Mouse (Mus musculus) kidney, adult 18-20 months (tissue): ENCODE data around the gene Arfgap3.
"Not testable (repeated sequence)": the region's sequence is repeated elsewhere in the genome, so short reads cannot be mapped to it uniquely, and the experiment has no call there.

ENCODE experiments used
- DNase-seq: peaks from one replicate; pipeline ENCODE4 v3.0.0; 2021

Gene Arfgap3

GRCm38 (mm10) chr15:83344956-83345355 is 5.1 kb downstream of the Arfgap3 start:
- peak; percentile 22 for DNase-seq

GRCm38 (mm10) chr15:83344157-83344556 is 5.9 kb downstream of the Arfgap3 start:
- peak; percentile 23 for DNase-seq

GRCm38 (mm10) chr15:83338908-83339307 is 11.1 kb downstream of the Arfgap3 start:
- no peak for DNase-seq

DNA sequence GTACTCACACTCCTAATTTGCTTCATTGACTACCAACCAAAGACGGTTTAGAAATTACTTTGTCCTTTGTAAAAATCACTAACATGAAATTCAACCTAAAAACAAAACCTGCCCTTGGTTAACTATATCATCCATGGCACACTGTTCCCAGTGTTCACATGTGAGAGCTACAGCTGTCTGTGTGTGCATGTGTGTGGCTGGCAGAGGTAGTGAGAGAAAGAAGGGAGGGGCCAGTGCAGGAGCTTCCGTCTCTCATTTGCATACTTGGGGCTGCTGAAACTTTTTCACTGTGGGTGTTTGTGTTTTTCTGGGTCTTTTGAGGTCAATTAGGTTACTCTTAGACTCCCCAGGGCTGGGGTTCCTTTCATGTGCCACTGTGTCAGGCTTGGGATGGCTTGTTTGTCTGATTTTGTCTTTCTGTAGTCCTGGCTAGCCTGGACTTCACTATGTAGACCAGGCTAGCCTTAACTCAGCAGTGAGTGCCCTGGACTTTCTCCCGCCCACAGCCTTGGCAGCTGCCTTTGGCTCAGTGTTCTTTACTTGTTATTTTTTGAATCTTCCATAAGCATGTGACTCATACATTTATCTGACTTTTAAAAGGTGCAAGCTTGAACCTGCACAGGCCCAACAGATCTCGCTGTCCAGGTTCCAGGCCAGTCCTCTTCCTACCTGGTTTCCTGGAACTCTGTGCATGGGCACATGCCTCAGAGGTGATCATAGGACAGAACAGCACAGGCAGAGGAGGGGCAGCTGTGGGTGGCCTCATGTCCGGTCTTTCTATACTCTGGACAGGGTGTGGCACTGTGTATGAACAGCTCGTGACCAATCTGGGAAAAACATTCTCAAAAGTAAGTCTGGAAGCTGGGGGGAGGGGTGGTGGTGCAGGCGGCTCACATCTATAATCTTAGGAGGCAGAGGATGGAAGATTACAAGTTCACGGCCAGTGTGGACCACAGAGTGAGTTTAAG is 11.9 kb downstream of the Arfgap3 start:
- DNase-seq = peak; percentile 22

DNA sequence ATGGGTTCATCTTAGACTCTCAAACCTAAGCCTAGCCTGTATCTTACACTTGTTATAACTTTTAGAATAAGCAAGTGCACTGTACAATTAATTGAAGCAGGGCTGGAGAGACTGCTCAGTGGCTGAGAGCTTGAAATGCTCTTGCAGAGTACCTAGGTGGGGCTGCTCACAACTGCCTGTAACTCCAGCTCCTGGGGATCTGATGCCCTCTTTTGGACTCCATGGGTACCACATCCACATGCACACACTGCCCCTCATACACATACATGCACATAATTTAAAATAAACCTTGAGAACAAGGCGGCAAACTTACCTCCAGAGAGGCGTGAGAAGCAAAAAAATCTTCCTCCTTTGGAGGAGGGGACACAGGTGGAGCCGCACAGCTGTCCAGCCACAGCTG is 17.7 kb downstream of the Arfgap3 start:
- DNase-seq = no peak

- no peak for DNase-seq
Measured at GRCm38 (mm10) chr15:83328952-83329351, 21.1 kb downstream of the Arfgap3 start.

DNA sequence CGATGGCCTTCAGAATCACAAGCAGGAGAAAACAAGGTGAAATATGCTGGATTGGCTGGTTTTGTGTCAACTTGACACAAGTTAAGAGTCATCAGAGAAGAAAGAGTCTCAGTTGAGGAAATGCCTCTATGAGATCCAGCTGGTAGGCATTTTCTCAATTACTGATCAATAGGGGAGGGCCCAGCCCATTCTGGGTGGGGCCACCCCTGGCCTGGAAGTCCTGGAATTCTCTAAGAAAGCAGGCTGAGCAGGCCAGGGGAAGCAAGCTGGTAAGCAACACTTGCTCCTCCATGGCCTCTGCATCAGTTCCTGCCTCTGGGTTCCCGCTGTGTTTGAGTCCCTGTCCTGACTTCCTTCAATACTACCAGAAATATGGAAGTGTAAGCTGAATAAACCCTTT is 27.0 kb downstream of the Arfgap3 start:
- DNase-seq = no peak

DNA sequence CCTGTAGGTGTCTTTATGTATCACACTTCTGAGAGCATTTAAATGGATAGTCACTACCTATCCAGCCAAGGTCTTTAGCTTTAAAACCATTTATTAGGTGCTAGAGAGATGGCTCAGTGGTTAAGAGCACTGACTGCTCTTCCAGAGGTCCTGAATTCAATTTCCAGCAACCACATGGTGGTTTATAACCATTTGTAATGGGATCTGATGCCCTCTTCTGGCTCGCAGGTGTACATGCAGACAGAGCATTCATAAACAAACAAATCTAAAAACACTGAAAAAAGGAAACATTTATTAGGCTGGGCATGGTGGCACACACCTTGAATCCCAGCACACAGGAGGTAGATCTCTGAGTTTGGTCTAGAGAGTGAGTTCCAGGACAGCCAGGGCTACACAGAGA is 35.1 kb downstream of the Arfgap3 start:
- DNase-seq = no peak

- no peak for DNase-seq
Measured at GRCm38 (mm10) chr15:83309878-83310277, 40.2 kb downstream of the Arfgap3 start.

DNA sequence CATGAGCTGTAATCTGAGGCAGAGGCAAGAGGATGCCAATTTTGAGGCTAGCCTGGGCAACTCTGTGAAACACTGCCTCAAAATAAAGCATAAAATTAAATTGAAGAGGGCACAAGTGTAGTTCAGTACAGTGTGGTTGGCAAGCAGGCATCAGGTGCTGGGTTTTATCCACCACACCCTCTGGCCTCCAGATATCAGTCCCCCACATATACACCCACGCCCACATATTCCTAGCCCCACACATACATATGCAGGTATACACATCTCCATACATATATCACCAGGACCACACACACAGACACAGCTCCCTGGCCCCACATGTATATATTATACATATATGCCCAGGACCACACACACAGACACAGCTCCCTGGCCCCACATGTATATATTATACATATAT is 41.3 kb downstream of the Arfgap3 start:
- not testable (repeated sequence) for DNase-seq

DNA sequence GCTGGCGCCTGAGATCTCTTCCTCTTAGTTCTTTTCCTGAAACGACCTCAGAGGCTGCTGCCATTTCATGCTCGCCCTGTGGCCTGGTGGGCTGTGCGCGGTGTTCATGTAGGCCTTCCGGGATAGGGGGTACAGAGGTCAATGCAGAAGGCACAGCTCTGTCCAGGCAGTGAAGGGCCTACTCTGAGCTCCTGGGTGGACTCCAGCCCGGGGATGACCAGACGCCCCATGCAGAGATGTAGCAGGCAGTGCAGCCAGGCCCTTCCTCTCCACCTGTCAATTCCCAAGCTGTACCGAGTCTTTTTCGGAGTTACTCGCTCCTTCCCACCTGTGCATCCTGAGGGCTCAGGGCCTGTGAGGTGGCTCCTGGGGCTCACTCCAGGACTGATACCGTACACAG is 43.9 kb downstream of the Arfgap3 start:
- no peak for DNase-seq

GRCm38 (mm10) chr15:83305192-83305921 is 44.7 kb downstream of the Arfgap3 start:
- peak; percentile 77 for DNase-seq

DNA sequence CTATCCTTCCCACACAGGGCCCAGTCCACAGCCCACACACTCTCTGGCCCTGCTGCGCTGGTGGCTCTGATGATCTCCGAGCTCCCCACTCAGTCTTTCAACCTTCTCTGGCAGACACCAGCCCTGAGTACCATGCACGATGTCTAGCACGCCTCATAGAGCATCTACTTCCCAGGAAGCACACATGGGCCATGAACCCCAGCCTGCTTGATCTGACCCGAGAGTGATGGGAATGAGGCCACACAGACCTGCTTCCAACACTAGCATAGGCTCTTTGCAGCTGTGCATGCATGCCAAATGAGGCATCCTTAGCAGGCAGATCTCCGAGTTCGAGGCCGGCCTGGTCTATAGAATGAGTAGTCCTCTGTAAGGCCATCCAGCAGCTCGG is 45.2 kb downstream of the Arfgap3 start:
- no peak for DNase-seq

GRCm38 (mm10) chr15:83303656-83304484 is 46.2 kb downstream of the Arfgap3 start:
- DNase-seq = peak; percentile 69

GRCm38 (mm10) chr15:83299916-83300582 is 50.0 kb downstream of the Arfgap3 start:
- peak; percentile 36 for DNase-seq

- DNase-seq = no peak
Measured at GRCm38 (mm10) chr15:83299450-83299849, 50.6 kb downstream of the Arfgap3 start.

DNA sequence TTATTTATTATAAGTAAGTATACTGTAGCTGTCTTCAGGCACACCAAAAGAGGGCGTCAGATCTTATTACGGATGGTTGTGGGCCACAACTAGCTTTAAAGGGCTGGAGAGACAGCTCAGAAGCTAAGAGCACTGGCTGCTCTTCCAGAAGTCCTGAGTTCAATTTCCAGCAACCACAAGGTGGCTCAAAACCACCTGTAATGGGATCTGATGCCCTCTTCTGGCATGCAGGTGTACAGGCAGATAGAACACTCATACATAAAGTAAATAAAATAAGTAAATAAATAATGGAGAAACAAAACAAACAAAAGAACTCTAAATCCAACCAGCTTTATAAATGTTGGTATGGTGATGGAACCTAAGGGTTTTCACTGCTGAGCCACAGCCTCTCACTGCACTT is 51.2 kb downstream of the Arfgap3 start:
- no peak for DNase-seq

DNA sequence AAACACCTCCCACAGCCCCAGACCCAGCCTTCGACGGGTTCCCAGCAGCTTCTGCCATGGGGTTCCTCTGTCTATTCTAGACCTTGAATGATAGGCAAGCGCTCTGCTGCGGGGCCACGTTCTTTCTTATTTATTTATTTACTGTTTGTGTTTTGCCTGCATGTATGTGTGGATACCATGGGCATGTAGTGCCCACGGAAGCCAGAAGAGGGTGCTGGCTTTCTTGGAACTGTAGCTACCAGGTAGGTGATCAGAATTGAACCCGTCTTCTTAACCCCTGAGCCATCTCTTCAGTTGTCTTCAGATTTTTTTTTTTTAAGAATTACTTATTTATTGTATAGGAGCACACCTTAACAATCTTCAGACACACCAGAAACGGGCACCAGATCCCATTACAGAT is 51.7 kb downstream of the Arfgap3 start:
- DNase-seq = no peak

DNA sequence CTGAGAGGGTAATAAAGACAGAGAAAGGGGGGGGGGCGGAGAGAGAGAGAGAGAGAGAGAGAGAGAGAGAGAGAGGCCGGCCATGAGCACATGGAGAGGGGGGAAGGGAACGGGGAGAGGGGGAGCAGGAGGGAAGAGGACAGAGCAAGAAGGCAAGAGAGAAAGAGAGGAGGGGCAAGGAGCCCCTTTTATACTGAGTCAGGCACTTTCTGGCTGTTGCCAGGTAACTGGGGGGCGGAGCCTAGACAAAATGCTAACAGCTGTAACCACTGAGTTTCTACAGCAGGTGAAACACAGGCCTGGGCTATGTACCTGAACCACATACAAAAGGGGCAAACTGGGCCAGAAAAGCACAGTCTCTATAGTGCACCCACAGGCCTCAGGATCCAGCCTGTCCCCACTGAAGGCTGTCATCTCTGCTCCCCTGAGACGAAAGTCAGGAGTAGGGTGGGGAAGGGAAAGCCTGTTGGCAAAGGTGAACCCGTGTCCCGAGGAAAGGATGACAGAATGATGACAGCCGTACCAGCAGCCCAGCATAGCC is 53.2 kb downstream of the Arfgap3 start:
- DNase-seq = peak; percentile 35

- DNase-seq = no peak
Measured at GRCm38 (mm10) chr15:83296050-83296449, 54.0 kb downstream of the Arfgap3 start.

DNA sequence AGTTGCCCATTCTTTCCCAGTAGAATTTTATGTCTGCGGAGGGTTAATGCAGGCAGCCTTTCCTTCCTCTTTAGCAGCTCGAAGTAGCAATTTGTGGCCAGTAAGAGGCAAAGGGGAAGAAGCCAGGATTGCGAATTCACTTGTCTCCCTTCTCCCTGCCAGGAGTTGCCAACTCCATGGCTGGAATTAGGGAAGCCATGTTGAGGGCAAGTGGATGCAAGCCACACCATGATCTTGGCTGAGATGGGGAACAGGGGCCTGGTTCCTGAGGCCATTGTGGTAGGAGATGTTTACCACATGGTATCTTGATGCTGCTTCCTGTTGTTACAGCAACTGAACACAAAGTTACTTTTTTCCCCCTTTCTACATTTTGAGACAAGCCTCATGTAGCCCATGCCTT is 55.1 kb downstream of the Arfgap3 start:
- no peak for DNase-seq
